Mouse (Mus musculus): ENCODE results near the gene U2af1l4. TPM values are rescaled to one million over a fixed set of nuclear protein-coding genes. Genes with fewer than 3 reads are reported as not detected.

The U2af1l4 gene
- total RNA-seq, 1 experiment = 56.9 TPM

DNA sequence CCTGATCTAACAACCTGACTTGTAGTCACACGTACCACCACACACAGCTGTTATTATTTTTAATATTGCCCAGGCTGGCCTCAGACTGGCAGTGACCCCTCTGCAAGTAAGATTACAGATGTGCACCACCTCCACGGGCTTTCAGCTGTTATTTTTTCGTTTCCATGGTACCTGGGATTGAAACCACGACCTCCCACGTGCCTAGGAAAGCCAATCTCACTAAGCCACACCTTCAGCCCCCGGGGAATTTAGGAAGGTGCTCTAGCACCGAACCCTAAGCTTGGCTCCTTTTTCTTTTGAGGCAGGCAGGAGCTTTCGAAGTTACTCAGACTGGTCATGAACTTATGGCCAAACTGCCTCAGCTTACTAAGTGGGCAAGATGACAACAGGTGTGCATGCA, 41.3 kb downstream of the U2af1l4 start:
- Histone ChIP-seq H3K4me3 (ENCODE audit: insufficient read depth in 1 of 2, low read depth in 1 of 2, low read length in 2 of 2, poor library complexity in 1 of 2, severe bottlenecking in 1 of 2) (no peak overlapping the region), H3K27ac (ENCODE audit: insufficient read depth, low read depth, low read length, poor library complexity, severe bottlenecking) (no peak overlapping the region; the same call in 1 of the 2 replicates), H3K4me1 (ENCODE audit: control insufficient read depth in 2 of 2, insufficient read depth in 2 of 2, low read length in 2 of 2, poor library complexity in 1 of 2) (peaks cover 8 to 35% of the 10 kb centered on the region in 2 experiments), H3K9me3 (ENCODE audit: control insufficient read depth, insufficient read depth, low read depth, low read length) (no peaks in the 10 kb centered on the region), H3K9ac (ENCODE audit: insufficient read depth, low read depth, low read length, poor library complexity, severe bottlenecking) (no peak overlapping the region; the same call in 1 of the 2 replicates), H3K36me3 (ENCODE audit: control insufficient read depth, insufficient read depth, low read length, poor library complexity, severe bottlenecking) (no peaks in the 10 kb centered on the region)
- in situ Hi-C loops (cut with MboI; ENCODE audit: low sequenced_read_pairs in 2 of 2, unreplicated experiment in 2 of 2) = no loop called here
- TF ChIP-seq ZC3H11A (IDR thresholded peaks at IDR 0.05; ENCODE audit: borderline replicate concordance, low read depth, low read length) = no peak
- TF ChIP-seq CHD2 (IDR thresholded peaks at IDR 0.05; ENCODE audit: low read depth, low read length) = no peak
- TF ChIP-seq ZNF384 (IDR thresholded peaks at IDR 0.05; ENCODE audit: low read depth, low read length) = no peak
- no peak for TF ChIP-seq HCFC1 (IDR thresholded peaks at IDR 0.05; ENCODE audit: borderline replicate concordance, insufficient read depth, low read length)
- TF ChIP-seq MAFK (IDR thresholded peaks at IDR 0.05; ENCODE audit: insufficient read depth, low read depth, low read length) = no peak
- DNase-seq (ENCODE audit: low read depth, low spot score) = no peak

DNA sequence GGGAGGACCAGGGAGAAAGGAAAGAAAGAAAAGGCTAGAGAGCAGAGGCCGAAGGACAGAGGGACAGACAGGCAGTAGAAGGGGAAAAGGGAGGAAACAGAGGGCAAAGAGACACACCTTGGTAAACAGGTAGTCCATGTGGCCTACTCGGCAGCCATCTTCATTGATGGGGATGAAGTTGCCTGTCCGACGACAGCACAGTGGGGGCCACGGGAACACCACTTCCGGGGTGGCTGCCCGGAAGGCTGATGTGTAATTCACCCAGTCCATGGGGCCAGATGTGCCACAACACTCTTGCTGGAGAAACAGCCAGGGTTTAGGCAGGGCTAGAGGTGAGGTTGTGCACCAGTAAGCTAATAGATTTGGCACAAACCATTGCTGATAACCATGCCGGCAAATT, 41.8 kb downstream of the U2af1l4 start:
- in situ Hi-C loops (cut with MboI; ENCODE audit: low sequenced_read_pairs in 2 of 2, unreplicated experiment in 2 of 2) = no loop called here
- Histone ChIP-seq H3K4me1 (ENCODE audit: control insufficient read depth in 2 of 2, insufficient read depth in 2 of 2, low read length in 2 of 2, poor library complexity in 1 of 2) (peaks cover 8 to 36% of the 10 kb centered on the region in 2 experiments), H3K9me3 (ENCODE audit: control insufficient read depth, insufficient read depth, low read depth, low read length) (no peaks in the 10 kb centered on the region), H3K36me3 (ENCODE audit: control insufficient read depth, insufficient read depth, low read length, poor library complexity, severe bottlenecking) (no peaks in the 10 kb centered on the region), H3K4me3 (ENCODE audit: insufficient read depth in 1 of 2, low read depth in 1 of 2, low read length in 2 of 2, poor library complexity in 1 of 2, severe bottlenecking in 1 of 2) (no peak overlapping the region), H3K27ac (ENCODE audit: insufficient read depth, low read depth, low read length, poor library complexity, severe bottlenecking) (no peak overlapping the region), H3K9ac (ENCODE audit: insufficient read depth, low read depth, low read length, poor library complexity, severe bottlenecking) (no peak overlapping the region; the same call in 1 of the 2 replicates)
- no peak for DNase-seq (ENCODE audit: low read depth, low spot score)
- no peak for TF ChIP-seq CHD2 (IDR thresholded peaks at IDR 0.05; ENCODE audit: low read depth, low read length)
- TF ChIP-seq MAFK (IDR thresholded peaks at IDR 0.05; ENCODE audit: insufficient read depth, low read depth, low read length) = no peak
- TF ChIP-seq ZC3H11A (IDR thresholded peaks at IDR 0.05; ENCODE audit: borderline replicate concordance, low read depth, low read length) = no peak
- no peak for TF ChIP-seq ZNF384 (IDR thresholded peaks at IDR 0.05; ENCODE audit: low read depth, low read length)
- TF ChIP-seq HCFC1 (IDR thresholded peaks at IDR 0.05; ENCODE audit: borderline replicate concordance, insufficient read depth, low read length) = no peak

DNA sequence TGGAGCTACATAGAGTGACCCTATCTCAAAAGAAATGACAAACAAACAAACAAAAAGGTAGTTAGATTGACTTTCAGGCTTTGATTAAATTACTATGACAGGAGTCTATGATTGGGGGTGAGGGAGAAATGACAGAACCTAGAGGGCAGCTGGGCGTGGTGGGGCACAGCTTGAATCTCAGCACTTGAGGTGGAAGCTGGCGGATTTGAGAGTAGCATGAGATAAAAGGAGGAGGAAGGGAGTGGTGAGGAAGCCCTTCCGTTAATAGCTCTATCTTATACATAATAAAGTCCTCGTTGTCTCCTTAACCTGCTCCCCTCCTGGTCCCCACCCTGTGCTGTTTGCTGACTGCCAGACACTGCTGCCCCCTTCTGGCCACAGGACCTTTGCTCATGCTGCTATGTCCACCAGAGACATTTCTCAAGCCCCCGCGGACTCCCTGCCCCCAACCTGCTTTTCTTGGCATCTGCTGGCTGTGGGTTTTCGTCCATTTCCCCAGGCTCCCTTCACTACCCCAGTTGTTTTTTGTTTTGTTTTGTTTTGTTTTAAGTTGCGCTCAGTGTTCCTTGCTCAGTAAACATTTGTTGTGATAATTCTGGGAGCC, 44.7 kb downstream of the U2af1l4 start:
- TF ChIP-seq HCFC1 (IDR thresholded peaks at IDR 0.05; ENCODE audit: borderline replicate concordance, insufficient read depth, low read length) (no peak), ZNF384 (IDR thresholded peaks at IDR 0.05; ENCODE audit: low read depth, low read length) (no peak), ZC3H11A (IDR thresholded peaks at IDR 0.05; ENCODE audit: borderline replicate concordance, low read depth, low read length) (peak; percentile 72; the same call in 1 of the 2 replicates), CHD2 (IDR thresholded peaks at IDR 0.05; ENCODE audit: low read depth, low read length) (no peak)
- no peak overlapping the region for H3K4me3 ChIP-seq (ENCODE audit: insufficient read depth in 1 of 2, low read depth in 1 of 2, low read length in 2 of 2, poor library complexity in 1 of 2, severe bottlenecking in 1 of 2)
- in situ Hi-C loops (cut with MboI; ENCODE audit: low sequenced_read_pairs in 2 of 2, unreplicated experiment in 2 of 2) = no loop called here
- H3K27ac ChIP-seq (ENCODE audit: insufficient read depth, low read depth, low read length, poor library complexity, severe bottlenecking) = no peak overlapping the region; the same call in 1 of the 2 replicates
- H3K9me3 ChIP-seq (ENCODE audit: control insufficient read depth, insufficient read depth, low read depth, low read length) = no peaks in the 10 kb centered on the region
- peak; percentile 94 for DNase-seq (ENCODE audit: low read depth, low spot score)
- H3K4me1 ChIP-seq (ENCODE audit: control insufficient read depth in 2 of 2, insufficient read depth in 2 of 2, low read length in 2 of 2, poor library complexity in 1 of 2) = peaks cover 2 to 31% of the 10 kb centered on the region in 2 experiments
- no peak overlapping the region for H3K9ac ChIP-seq (ENCODE audit: insufficient read depth, low read depth, low read length, poor library complexity, severe bottlenecking)
- H3K36me3 ChIP-seq (ENCODE audit: control insufficient read depth, insufficient read depth, low read length, poor library complexity, severe bottlenecking) = no peaks in the 10 kb centered on the region

DNA sequence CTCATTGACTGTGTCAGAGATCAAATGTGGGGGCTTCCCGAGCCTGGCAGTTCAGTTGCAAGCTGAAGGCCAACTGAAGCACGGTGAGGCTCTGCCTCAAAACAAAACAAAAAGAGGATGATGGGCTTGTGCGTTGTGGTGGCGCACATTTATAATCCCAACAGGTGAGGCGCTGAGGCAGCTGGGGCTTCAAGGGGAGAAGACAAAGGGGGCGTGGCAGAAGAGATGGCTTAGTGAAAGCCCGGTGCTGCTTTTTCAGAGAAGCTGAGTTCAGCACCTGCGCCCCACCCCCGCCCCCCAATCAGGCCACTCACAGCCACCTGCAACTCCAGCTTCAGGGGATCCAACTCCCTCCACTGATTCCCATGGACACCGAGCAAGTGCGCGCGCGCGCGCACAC, 45.4 kb downstream of the U2af1l4 start:
- H3K9me3 ChIP-seq (ENCODE audit: control insufficient read depth, insufficient read depth, low read depth, low read length) = no peaks in the 10 kb centered on the region
- DNase-seq (ENCODE audit: low read depth, low spot score) = no peak
- TF ChIP-seq CHD2 (IDR thresholded peaks at IDR 0.05; ENCODE audit: low read depth, low read length) (no peak), MAFK (IDR thresholded peaks at IDR 0.05; ENCODE audit: insufficient read depth, low read depth, low read length) (no peak), ZNF384 (IDR thresholded peaks at IDR 0.05; ENCODE audit: low read depth, low read length) (no peak), ZC3H11A (IDR thresholded peaks at IDR 0.05; ENCODE audit: borderline replicate concordance, low read depth, low read length) (no peak), HCFC1 (IDR thresholded peaks at IDR 0.05; ENCODE audit: borderline replicate concordance, insufficient read depth, low read length) (no peak)
- H3K4me3 ChIP-seq (ENCODE audit: insufficient read depth in 1 of 2, low read depth in 1 of 2, low read length in 2 of 2, poor library complexity in 1 of 2, severe bottlenecking in 1 of 2) = no peak overlapping the region
- H3K4me1 ChIP-seq (ENCODE audit: control insufficient read depth in 2 of 2, insufficient read depth in 2 of 2, low read length in 2 of 2, poor library complexity in 1 of 2) = peaks cover 0 to 25% of the 10 kb centered on the region in 2 experiments; a peak in 3 of 4 replicates
- H3K9ac ChIP-seq (ENCODE audit: insufficient read depth, low read depth, low read length, poor library complexity, severe bottlenecking) = no peak overlapping the region
- no peaks in the 10 kb centered on the region for H3K36me3 ChIP-seq (ENCODE audit: control insufficient read depth, insufficient read depth, low read length, poor library complexity, severe bottlenecking)
- in situ Hi-C loops (cut with MboI; ENCODE audit: low sequenced_read_pairs in 2 of 2, unreplicated experiment in 2 of 2) = no loop called here
- no peak overlapping the region; the same call in 1 of the 2 replicates for H3K27ac ChIP-seq (ENCODE audit: insufficient read depth, low read depth, low read length, poor library complexity, severe bottlenecking)

Measured in ES-E14 (cell line).